Mouse (Mus musculus) heart, postnatal 0 days (tissue): ENCODE measurements around the gene Srsf4.

ENCODE experiments used
- CTCF ChIP-seq: IDR thresholded peaks from 2 replicates; pipeline ENCODE4 v1.5.1; 2016; ENCODE audit warnings: antibody characterized with exemption, control low read depth, low read depth
- EP300 ChIP-seq: IDR thresholded peaks from 2 replicates; pipeline ENCODE4 v1.6.1; 2016; ENCODE audit warnings: antibody characterized with exemption, low read depth

- TF ChIP-seq CTCF = no peak
- TF ChIP-seq EP300 = no peak
These were observed 30.1 kb upstream of the Srsf4 start, which contains the start of gene Mecr for GRCm38 (mm10) chr4:131843290-131843743.
